14 mouse cellular contexts compared by ENCODE assay signal in the genomic region with DNA sequence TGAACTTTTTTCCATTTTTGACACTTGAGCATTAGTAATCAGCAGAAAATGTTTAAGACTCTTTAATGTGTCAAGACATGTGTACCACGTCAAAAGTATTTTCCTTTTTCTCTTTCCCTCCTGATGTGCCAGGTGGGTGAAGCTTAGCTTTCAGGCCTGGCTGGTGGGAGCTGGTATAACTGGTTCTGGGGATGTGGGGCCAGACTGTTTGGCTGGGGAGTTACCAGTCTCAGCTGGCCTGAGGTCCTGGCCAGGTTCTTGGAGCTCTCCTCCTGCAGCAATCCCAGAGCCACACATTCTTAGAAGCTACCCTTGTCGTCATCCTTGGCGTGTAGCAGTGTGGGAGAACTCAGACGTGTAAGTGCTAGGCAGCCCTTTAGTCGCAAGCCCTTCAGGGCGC.
"Had no signal": no experiment of that assay in that cellular context is flagged by ENCODE, and none has a peak within 500 bp of the region (broad histone marks: within the 10 kb centered on the region; RNA-seq: fewer than 3 reads in every experiment).

No protein-coding gene starts in this region.

- H3K4me2 ChIP-seq: limb, embryonic 12.5 days; neural tube, embryonic 12.5 days had no signal

- H3K4me1 ChIP-seq: limb, embryonic 12.5 days; midbrain, embryonic 10.5 days; neural tube, embryonic 12.5 days had no signal

- H3K9ac ChIP-seq: limb, embryonic 12.5 days; liver, embryonic 14.5 days; neural tube, embryonic 12.5 days had no signal

- ATAC-seq: hindbrain, postnatal 0 days; lung, postnatal 0 days had no signal

- H3K9me3 ChIP-seq: limb, embryonic 12.5 days; midbrain, embryonic 10.5 days; neural tube, embryonic 12.5 days had no signal

- DNase-seq: kidney, adult 18-20 months; layer of hippocampus, adult 9-11 months; layer of hippocampus, postnatal 36 days; lung, adult 18-20 months; midbrain, embryonic 14.5 days; retina, postnatal 1 day; right cerebral cortex, postnatal 4 days; spleen, adult 18-20 months had no signal

- H3K4me3 ChIP-seq: limb, embryonic 12.5 days; midbrain, embryonic 10.5 days; neural tube, embryonic 12.5 days had no signal

- H3K27ac ChIP-seq: hindbrain, postnatal 0 days; limb, embryonic 12.5 days; liver, embryonic 14.5 days; midbrain, embryonic 10.5 days; neural tube, embryonic 12.5 days had no signal

- H3K27me3 ChIP-seq: limb, embryonic 12.5 days; neural tube, embryonic 12.5 days had no signal
